Mouse (Mus musculus): ENCODE measurements around the gene Ephb1. TPM values are rescaled to one million over a fixed set of nuclear protein-coding genes. Genes with fewer than 3 reads are reported as not detected.

The Ephb1 gene
- polyA plus RNA-seq, 1 experiment = 0.11 TPM

DNA sequence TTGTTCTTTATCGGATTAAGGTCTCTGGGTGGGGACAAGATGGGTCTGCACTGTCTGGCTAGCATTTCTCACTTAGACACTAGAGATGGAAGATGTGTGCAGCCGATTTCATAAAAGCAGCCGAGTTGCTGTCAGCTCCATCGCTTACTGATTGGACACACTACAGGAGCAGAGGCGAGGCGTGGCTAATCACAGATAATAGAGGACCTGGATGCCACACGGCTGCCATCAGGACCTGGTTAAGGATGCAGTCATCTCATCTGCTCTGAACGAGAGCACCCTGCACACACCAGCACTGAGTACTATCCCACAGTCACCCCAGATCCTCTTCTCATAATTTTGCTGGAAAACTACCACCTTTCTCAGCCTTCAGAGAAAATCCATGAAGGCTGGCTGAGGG is 419.6 kb downstream of the Ephb1 start:
- H3K36me3 ChIP-seq (replicated peaks; ENCODE audit: low read length) = peaks cover 8% of the 10 kb centered on the region
- no peak overlapping the region for H3K4me3 ChIP-seq (replicated peaks)
- H3K4me1 ChIP-seq = peaks cover 65% of the 10 kb centered on the region
- peaks cover 2% of the 10 kb centered on the region for H3K27me3 ChIP-seq (replicated peaks)
- peaks cover 22% of the 10 kb centered on the region for H3K9me3 ChIP-seq
- TF ChIP-seq FLI1 (IDR thresholded peaks at IDR 0.05; ENCODE audit: low read length) = no peak
- TF ChIP-seq GATA1 (IDR thresholded peaks at IDR 0.05; ENCODE audit: borderline replicate concordance, low read length) = no peak

DNA sequence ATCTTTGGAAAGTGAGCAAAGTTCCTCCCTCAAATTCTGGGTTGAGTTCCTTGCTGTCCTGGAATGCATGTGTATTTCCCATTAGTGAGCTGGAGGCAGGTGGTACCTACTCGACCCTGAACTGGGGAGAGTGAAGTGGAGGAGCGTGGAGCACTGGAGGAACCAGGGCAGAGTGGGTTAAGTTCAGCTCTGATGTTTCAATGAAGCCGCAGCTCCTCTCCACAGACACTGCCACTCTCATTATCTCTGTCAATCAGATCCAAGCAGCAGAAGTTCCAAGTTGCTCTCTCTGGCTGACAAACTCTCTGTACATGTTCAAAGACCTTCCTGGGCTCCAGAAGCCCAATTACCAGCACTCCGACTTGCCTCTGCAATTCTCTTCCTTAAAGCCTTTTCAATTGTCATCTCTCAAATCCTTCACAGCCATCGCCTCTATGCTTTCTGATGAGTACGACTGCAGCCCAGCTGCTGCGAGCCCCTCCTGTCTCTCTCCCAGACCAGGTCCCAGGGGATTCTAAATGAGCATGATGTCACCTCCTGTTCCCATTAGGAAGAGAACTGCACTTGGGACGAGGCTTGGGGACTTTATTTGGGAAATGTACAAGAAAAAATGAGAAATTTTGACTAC is 420.4 kb downstream of the Ephb1 start:
- H3K36me3 ChIP-seq (replicated peaks; ENCODE audit: low read length) = peaks cover 2% of the 10 kb centered on the region
- peaks cover 5% of the 10 kb centered on the region for H3K27me3 ChIP-seq (replicated peaks)
- no peak overlapping the region for H3K4me3 ChIP-seq (replicated peaks)
- H3K4me1 ChIP-seq = peaks cover 57% of the 10 kb centered on the region
- TF ChIP-seq GATA1 (IDR thresholded peaks at IDR 0.05; ENCODE audit: borderline replicate concordance, low read length) (no peak), FLI1 (IDR thresholded peaks at IDR 0.05; ENCODE audit: low read length) (no peak)
- peaks cover 14% of the 10 kb centered on the region for H3K9me3 ChIP-seq

GRCm38 (mm10) chr9:101924829-101925228 is 429.7 kb downstream of the Ephb1 start:
- Histone ChIP-seq H3K4me3 (replicated peaks) (no peak overlapping the region), H3K27me3 (replicated peaks) (peaks cover 10% of the 10 kb centered on the region), H3K36me3 (replicated peaks; ENCODE audit: low read length) (no peaks in the 10 kb centered on the region), H3K9me3 (no peaks in the 10 kb centered on the region), H3K4me1 (no peaks in the 10 kb centered on the region; the same call in 1 of the 2 replicates)
- TF ChIP-seq GATA1 (IDR thresholded peaks at IDR 0.05; ENCODE audit: borderline replicate concordance, low read length) (no peak), FLI1 (IDR thresholded peaks at IDR 0.05; ENCODE audit: low read length) (no peak)

DNA sequence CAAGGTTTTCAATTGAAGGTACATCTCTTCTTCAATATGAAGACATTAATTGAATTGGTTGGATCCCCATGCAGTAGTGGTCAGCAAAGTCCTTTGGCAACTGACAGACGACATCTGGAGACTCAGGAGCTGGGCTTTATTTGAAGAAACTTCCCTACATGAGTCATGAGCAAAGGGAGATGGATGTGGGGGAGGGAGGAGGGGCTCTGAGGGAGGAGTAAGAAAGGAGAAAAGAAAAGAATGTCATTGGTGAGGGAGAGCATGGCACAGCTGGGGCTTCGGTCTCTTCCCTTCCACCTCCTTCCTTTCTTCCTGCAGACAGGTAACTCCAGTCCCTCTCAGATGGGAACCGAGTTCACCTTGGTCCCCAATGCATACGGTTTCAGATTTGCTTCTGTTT is 431.6 kb downstream of the Ephb1 start:
- H3K36me3 ChIP-seq (replicated peaks; ENCODE audit: low read length) = no peaks in the 10 kb centered on the region
- TF ChIP-seq FLI1 (IDR thresholded peaks at IDR 0.05; ENCODE audit: low read length) (no peak), GATA1 (IDR thresholded peaks at IDR 0.05; ENCODE audit: borderline replicate concordance, low read length) (no peak)
- peaks cover 9% of the 10 kb centered on the region for H3K27me3 ChIP-seq (replicated peaks)
- no peak overlapping the region for H3K4me3 ChIP-seq (replicated peaks)
- no peaks in the 10 kb centered on the region; the same call in 1 of the 2 replicates for H3K4me1 ChIP-seq
- no peaks in the 10 kb centered on the region for H3K9me3 ChIP-seq

- no peaks in the 10 kb centered on the region for H3K36me3 ChIP-seq (replicated peaks; ENCODE audit: low read length)
- H3K4me1 ChIP-seq = no peaks in the 10 kb centered on the region
- no peak overlapping the region for H3K4me3 ChIP-seq (replicated peaks)
- H3K27me3 ChIP-seq (replicated peaks) = peaks cover 12% of the 10 kb centered on the region
- TF ChIP-seq FLI1 (IDR thresholded peaks at IDR 0.05; ENCODE audit: low read length) = no peak
- TF ChIP-seq GATA1 (IDR thresholded peaks at IDR 0.05; ENCODE audit: borderline replicate concordance, low read length) = no peak
- peaks cover 5% of the 10 kb centered on the region; the same call in 1 of the 2 replicates for H3K9me3 ChIP-seq
Measured at GRCm38 (mm10) chr9:101919324-101919723, 435.2 kb downstream of the Ephb1 start.

DNA sequence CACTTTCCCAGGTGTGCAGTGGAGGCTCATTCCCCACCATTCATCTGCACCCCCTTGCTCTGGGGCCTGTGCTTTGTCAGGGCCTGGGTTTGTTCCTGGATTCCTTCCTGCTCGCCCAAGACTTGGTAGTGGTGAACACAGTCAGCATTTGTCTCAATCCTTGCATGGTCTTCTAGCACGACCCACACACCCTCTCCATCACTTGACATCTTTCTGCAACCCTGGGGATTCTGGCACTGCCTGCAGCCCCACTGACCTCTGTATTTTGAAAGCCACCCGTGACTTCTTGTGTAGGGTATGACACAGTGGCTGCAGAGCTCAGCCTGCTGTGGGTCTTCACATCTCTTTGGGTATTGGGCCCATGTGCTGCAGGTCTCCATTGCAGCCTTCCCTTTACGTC is 435.7 kb downstream of the Ephb1 start:
- H3K9me3 ChIP-seq = peaks cover 6% of the 10 kb centered on the region; the same call in 1 of the 2 replicates
- TF ChIP-seq GATA1 (IDR thresholded peaks at IDR 0.05; ENCODE audit: borderline replicate concordance, low read length) (no peak), FLI1 (IDR thresholded peaks at IDR 0.05; ENCODE audit: low read length) (no peak)

DNA sequence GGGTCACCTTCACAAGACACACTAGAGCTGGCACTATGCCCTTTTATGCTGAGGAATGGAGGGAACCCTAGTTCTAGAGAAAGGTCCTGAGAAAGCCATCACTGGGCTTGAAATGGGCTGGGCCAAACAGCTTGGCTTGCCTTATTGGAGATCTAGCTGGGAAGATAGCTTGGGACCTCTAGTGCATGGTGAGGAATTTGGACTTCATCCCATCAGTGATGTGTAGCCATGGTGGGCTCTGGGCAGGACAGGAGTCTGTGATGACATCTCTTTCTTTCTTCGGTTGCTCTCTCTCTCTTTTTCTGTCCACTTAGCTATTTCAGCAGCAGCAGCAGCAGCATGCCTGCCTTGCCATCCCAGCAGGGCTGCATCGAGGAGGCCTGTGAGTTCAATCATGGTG is 439.4 kb downstream of the Ephb1 start:
- TF ChIP-seq FLI1 (IDR thresholded peaks at IDR 0.05; ENCODE audit: low read length) (no peak), GATA1 (IDR thresholded peaks at IDR 0.05; ENCODE audit: borderline replicate concordance, low read length) (no peak)
- H3K36me3 ChIP-seq (replicated peaks; ENCODE audit: low read length) = no peaks in the 10 kb centered on the region
- peaks cover 12% of the 10 kb centered on the region for H3K9me3 ChIP-seq

More for the DNA sequence above, 435.7 kb downstream of the Ephb1 start:
- H3K4me3 ChIP-seq (replicated peaks) = no peak overlapping the region
- H3K36me3 ChIP-seq (replicated peaks; ENCODE audit: low read length) = no peaks in the 10 kb centered on the region
- peaks cover 12% of the 10 kb centered on the region for H3K27me3 ChIP-seq (replicated peaks)
- H3K4me1 ChIP-seq = no peaks in the 10 kb centered on the region

DNA sequence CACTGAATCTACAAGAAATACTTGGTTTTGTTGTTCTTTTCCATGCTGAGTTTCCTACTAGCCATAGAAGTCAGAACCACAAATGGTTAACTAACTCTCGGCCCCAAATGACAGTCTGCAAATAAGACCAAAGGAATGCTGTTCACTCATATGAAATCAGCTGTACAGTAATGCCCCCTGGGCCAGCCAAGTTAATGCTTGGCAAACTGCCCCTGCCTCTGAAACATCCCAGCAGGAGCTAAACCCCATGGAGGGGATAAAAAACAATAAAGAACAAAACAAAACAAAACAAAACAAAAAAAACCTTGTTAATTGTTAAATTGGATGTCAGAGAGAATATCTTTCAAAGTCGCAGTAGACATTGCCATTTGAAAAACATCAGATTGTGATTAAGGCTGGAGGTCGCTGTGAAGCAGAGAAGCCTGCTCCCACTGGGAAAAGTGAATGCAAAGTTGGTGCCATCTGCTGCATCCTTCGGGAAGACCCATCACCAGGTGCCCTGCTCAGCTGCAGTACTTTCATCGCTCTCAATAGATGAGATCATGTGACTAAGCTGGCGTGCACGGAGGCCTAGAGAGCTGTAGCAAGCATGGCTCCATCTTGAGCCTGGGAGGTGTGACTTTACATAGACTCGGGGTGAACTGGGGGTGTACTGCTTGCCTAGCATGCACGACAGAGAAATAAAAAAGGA is 443.2 kb downstream of the Ephb1 start:
- peaks cover 5% of the 10 kb centered on the region for H3K27me3 ChIP-seq (replicated peaks)
- H3K9me3 ChIP-seq = peaks cover 12% of the 10 kb centered on the region
- H3K4me1 ChIP-seq = no peaks in the 10 kb centered on the region
- TF ChIP-seq GATA1 (IDR thresholded peaks at IDR 0.05; ENCODE audit: borderline replicate concordance, low read length) (no peak), FLI1 (IDR thresholded peaks at IDR 0.05; ENCODE audit: low read length) (no peak)
- H3K4me3 ChIP-seq (replicated peaks) = no peak overlapping the region
- H3K36me3 ChIP-seq (replicated peaks; ENCODE audit: low read length) = no peaks in the 10 kb centered on the region

More for the DNA sequence above, 439.4 kb downstream of the Ephb1 start:
- Histone ChIP-seq H3K27me3 (replicated peaks) (peaks cover 7% of the 10 kb centered on the region), H3K4me1 (no peaks in the 10 kb centered on the region), H3K4me3 (replicated peaks) (no peak overlapping the region)

GRCm38 (mm10) chr9:101909491-101909890 is 445.0 kb downstream of the Ephb1 start:
- no peak for TF ChIP-seq FLI1 (IDR thresholded peaks at IDR 0.05; ENCODE audit: low read length)
- no peak for TF ChIP-seq GATA1 (IDR thresholded peaks at IDR 0.05; ENCODE audit: borderline replicate concordance, low read length)
- Histone ChIP-seq H3K27me3 (replicated peaks) (no peaks in the 10 kb centered on the region), H3K36me3 (replicated peaks; ENCODE audit: low read length) (no peaks in the 10 kb centered on the region), H3K9me3 (peaks cover 8% of the 10 kb centered on the region), H3K4me3 (replicated peaks) (no peak overlapping the region), H3K4me1 (no peaks in the 10 kb centered on the region)

GRCm38 (mm10) chr9:101908849-101909248 is 445.6 kb downstream of the Ephb1 start:
- TF ChIP-seq GATA1 (IDR thresholded peaks at IDR 0.05; ENCODE audit: borderline replicate concordance, low read length) (no peak), FLI1 (IDR thresholded peaks at IDR 0.05; ENCODE audit: low read length) (no peak)
- H3K4me1 ChIP-seq = no peaks in the 10 kb centered on the region
- no peaks in the 10 kb centered on the region for H3K36me3 ChIP-seq (replicated peaks; ENCODE audit: low read length)
- H3K9me3 ChIP-seq = peaks cover 5% of the 10 kb centered on the region
- no peaks in the 10 kb centered on the region for H3K27me3 ChIP-seq (replicated peaks)
- H3K4me3 ChIP-seq (replicated peaks) = no peak overlapping the region

All from megakaryocyte, embryonic 14.5 days (primary cell).